Mouse (Mus musculus) embryo, embryonic 9.5 days (tissue): ENCODE results near the gene Tlx1.

Experiments used
- DNase-seq: peaks from one replicate; pipeline ENCODE4 v3.0.0-alpha.2; 2017; ENCODE audit errors: extremely low spot score

Tlx1 gene

DNA sequence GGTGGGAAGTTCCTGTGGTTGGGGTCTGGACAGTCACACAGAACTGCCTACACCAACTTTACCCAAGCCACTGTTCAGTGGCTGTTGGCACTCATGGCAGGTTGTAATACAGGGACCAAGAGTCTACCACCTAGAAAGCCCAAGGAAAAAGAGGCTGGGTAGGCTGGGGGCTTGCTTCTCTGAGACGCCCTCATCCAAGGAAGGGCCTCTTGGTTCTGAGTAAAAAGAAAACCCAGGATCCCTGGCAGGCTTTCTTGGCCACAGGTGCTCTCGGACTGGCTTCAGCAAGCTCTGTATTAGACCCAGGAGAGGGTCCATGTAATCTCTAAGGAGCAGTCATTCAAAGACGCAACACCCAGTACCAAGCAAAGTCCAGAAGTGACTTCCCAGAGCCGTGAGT is 7.7 kb downstream of the Tlx1 start:
- DNase-seq, result no peak

DNA sequence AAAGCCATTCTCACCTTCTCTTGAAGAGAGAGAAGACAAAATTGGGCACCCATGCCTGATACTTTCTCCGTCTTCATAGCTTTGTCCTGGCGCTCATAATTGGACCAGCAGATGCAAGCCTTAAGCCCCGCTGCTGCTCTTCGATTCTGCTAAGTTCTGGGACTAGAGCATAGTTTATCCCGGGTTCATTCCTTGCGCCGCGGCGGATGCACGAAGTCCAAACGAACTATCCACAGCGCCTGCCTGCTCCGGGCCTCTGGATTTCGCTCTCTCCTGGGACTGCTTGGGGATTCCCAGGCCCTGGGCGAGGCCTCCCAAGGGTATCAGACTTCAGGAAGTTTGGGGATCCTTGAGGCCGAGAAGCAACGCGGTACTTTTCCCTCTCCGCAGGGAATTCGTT is 8.4 kb downstream of the Tlx1 start:
- peak; percentile 51 for DNase-seq

DNA sequence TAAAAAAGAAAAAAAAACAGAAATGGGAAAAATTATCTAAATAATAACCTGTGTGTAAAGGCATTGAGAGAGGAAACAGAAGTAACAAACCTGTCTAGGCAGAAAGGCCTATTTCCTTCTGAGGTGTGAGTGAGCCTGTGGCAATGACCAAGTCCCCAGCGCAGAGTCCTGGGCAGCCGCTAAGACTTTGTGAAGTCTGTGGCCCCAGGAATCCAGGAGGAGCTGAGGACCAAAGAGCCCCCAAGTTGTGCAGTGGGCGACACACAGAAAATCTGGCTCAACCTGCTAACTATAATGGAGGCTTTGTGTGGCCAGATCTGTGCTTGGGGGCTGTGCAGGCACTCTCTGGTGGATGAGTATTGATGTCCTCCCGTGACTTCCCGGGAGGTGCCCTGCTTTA is 9.0 kb downstream of the Tlx1 start:
- peak; percentile 42 for DNase-seq

DNA sequence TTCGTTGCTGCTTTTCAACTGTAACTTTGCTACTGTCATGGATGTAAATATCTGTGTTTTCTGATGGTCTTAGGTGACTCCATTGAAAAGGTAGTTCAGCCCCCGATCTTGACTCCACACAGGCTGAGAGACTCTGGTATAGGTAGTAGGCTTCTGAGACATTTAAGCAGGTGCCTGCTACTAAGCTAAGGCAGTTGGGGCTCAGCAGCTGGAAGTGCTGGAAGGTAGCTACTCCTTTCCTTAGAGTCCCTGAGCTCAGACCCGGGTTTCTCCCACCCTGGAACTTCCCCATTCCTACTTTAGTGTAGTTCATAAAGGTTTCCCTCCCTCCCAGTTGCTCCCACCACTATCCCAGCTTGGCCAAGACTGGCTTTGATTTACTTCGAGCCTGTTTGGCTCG is 9.5 kb downstream of the Tlx1 start:
- no peak for DNase-seq

DNA sequence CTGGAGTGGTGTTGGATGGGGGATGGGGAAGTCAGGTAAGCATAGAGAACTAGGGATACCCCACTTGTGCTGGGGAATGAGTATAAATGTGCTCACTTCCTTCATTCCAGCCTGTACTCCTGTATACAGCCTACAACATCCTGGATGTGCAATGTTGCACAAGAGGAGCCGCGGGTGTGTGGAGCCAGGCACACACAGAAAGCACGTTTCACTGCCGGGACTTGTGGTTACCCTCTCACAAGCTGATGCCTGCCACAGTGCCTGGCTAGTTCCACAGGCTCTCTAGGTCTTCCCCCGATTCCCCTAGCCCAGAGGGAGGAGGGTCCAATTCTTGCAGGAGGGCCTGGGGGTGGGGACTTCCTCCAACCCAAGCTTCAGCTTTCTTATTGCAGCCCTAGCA is 10.0 kb downstream of the Tlx1 start:
- no peak for DNase-seq

DNA sequence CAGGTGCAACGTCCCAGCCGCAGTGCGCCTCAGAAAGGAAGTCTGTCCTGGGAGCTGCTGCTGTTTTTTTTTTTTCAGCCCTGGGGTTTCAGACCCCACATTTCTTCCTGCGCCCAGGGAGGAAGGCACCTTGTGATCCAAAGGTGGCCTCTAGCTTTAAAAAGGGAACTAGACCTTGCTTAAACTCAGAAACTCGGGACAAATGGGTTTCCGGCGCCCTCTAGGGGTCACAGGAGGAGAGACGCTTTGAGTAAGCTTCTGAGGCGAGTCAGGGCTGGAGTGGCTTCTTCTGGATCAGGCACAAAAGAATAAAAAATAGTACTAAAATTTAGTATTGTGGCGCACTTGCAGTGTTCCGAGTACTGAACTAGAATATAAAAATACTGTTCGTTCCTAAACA is 10.6 kb downstream of the Tlx1 start:
- DNase-seq, result peak; percentile 78

DNA sequence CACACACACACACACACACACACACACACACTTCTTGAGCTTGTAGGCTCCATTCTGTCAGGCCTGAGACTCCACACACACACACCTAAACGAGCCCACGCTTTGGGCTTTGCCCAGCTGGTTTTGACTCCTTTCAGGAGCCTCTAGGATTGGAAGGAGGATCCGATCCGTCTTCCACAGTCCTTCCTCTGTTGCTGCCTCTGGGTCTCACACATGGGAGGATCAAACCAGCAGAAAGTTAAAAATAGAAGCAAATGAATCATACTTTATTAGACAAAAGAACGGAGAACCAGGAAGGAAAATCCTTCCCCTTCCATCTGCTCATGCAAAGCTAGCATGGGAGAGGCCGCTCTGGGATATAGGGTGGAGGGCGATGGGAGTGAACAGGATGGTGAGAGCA is 11.7 kb downstream of the Tlx1 start:
- no peak for DNase-seq

DNA sequence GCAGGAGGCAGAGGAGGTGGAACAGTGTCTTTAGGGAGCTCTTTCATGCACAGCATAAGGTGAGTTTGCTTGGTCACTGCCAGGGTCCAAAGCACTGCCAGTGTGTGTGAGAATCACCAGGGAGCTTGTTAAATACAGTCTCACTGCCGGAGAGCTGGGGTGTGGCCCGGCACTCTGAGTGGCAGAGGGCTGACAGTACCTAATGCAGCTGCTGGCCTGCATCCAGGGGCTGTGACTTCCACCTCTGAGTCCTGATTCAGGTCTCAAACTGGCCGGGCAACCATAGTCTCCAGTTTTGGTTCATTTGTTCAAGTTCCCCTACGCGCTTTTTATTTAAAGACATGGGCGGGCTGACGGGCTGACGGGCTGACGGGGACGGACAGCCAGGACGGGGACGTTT is 12.4 kb downstream of the Tlx1 start:
- no peak for DNase-seq

DNA sequence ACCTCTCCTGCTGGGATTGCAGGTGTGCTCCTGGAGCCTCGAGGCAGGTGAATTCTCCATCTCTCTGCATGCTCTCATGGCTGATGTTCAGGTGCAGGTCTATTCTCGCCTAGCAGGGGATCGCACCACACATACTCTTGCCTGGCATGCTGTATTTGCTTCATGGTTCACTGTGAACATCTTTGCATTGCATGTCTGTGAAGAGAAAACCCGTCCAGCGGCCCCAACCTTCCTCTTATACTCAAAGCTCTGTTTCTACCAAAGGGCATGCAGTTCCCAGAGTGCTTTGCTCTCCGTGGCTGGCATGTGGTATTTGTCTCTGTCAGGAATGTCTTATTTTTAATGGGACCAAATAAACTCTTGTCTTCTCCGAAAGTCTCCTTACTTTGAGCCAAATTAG is 20.0 kb downstream of the Tlx1 start:
- no peak for DNase-seq

DNA sequence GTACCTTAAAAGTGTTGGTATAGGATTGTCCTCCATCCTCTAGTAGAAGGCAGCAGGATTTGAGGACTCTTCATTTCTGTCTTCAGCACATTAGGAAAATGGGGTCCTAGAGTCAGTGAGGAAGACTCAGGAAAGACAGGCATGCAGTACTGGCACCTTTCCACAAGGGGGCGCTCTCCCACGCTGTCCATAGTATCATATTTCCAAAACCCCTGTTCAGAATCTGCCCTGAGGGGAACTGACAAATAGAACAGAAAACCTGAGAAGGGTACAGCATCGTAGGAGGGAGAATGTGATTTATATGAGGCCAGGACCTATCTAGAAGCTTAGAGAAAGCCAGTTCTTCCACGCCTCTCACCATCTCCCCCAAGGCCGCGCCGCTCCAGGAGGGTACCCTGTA is 24.3 kb downstream of the Tlx1 start:
- peak; percentile 28 for DNase-seq

DNA sequence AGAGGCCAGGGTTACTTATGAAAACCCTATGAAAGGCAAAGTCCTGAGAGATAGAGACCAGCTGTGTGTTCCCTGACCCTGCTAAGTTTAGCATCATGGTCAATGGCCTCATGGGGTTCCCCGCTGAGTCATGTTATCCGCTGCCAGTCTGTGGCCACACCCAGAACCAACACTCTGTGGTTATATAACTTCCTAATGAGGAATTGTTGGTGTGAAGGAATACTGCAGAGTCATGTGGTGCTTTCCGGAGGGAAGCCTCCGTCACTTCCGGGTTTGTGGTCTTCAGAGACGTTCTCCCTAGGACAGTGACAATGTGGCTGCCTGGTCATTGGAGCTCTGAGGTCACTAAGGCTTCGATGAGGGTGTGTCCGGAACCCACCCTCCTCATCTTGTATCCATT is 25.8 kb downstream of the Tlx1 start:
- DNase-seq, result no peak

DNA sequence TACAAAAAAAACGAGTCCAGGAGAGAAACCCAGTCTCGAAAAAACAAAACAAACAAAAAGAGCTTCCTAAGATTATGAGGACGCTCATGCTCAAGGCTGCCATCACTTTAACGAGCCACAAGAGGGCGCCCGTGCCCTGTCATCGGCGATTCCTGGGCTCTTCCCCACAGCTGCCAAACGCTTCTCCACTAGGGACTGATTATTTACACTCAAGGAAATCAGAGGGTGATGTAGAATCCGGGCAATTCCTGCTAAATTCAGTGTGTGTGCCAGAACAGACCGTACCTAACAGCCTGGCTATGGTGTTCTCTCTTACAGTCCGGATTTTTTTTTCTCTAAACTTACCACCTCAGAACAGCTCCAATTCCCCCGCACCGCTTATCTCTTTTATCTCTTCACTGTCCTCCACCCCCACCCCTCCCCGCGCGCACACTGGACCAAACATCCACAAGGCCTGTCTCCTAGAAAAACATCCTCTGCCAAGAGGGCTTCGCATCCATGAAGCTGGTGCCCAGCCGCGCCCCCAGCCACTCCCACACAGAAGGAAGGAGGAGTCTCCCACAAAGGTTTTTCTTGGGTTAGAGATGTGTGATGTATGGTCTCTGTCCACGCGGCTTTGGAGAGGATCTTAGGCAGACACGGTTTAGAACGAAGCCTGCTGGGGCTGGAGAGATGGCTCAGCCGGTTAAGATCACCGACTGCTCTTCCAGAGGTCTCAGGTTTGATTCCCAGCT is 26.7 kb downstream of the Tlx1 start:
- DNase-seq, result peak; percentile 52

DNA sequence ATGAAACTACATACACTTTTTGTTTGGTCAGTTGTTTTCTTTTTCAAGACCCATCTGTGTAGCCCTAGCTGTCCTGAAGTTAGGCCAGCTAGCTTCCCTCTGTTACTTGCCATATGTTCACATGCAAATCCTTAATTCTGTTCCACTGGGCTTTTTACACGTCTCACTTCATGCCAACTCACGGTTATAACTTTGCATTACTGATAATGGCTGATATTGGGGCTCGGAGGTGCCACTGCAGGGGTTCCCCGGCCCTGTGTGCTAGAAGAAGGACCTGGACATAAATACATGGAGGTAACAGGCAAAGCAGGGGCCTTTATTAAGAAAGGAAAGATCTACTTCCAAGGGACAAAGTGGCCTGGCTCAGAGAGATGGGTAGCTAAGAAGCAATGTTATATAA is 29.0 kb downstream of the Tlx1 start:
- DNase-seq, result no peak

DNA sequence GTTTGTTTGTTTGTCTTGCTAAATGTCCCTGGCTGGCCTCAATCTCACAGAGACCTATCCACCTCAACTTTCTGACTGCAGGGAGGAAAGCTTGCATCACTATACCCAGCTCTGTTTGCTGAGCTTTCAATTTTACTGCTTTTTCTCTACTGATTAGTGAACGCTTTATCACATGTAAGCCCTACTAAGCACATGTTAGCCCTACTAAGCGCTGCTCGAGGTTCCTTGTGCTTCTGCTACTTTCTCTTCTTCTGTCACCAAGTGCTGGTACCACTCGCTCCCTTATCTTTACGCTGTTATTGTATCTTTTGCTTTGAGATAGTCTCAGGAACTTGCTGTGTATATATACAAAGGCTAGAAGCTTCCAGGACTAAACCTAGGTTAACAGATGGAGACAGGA is 30.0 kb downstream of the Tlx1 start:
- DNase-seq, result no peak

DNA sequence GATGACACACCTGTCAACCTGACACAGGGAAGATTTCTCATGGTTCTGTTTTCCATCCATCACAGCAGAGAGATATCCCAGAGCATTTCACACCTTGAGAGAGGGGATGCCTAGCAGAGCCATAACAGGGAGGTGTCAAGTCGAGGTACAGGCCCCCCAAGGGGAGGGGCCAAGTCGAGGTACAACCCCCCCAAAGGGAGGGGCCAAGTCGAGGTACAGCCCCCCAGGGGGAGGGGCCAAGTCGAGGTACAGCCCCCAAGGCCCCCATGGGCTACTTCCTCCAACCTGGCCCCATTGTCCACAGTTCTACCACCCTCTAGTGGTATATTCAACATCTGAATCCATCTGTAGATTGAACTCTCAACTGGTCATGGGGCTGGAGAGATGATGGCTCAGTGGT is 44.2 kb downstream of the Tlx1 start:
- no peak for DNase-seq

DNA sequence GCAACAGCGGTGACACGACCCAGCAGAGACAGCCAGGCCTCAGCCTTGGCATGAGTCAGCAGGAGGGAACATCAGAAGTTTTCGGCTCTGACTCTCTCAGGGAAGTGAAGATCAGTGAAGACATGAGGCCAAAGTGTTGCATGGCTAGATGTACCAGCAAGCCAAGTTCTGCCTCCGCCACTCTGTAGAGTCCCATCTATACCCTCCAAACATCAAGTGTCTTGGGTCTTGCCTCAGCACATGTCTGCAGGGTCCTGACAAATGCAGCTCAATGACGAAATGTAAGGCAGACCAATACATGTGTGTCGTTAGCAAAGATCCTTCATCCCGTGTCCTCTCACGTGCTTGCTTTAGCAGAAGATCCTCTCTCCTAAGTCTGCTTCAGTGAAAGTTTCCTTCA is 46.5 kb downstream of the Tlx1 start:
- DNase-seq, result no peak

DNA sequence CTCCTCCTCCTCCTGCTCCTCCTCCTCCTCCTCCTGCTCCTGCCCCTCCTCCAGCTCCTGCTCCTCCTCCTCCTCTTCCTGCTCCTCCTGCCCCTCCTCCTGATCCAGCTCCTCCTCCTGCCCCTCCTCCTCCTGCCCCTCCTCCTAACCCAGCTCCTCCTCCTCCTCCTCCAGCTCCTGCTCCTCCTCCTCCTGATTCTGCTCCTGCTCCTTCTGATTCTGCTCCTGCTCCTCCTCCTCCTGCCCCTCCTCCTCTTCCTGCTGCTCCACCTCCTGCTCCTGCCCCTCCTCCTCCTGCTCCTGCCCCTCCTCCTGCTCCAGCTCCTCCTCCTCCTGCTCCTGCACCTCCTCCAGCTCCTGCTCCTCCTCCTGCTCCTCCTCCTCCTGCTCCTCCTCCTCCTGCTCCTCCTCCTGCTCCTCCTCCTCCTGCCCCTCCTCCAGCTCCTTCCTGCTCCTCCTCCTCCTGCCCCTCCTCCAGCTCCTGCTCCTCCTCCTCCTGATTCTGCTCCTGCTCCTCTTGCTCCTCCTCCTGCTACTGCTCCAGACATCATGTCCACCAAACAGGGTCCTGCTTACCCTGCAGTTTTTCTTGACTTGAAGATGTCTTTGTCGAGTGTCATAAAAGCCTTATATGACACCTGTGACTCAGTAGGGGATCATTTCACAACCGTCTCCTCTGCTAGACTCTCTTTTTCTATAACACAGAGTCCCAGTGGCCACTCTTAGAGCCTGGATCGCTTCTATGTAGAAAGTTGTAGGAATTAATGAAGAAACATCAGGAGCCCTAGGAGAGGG is 55.0 kb downstream of the Tlx1 start:
- no peak for DNase-seq
